Mouse (Mus musculus) c-Kit-positive CD71-positive TER-119-positive erythroid progenitor cells, embryonic 14.5 days (primary cell): ENCODE measurements at regions not wholly inside any gene's neighbourhood (a gene's known extent, or its start where the extent isn't known, plus 50 kb on each side); places are given as distances from the start of the nearest gene placed in this dataset.

ENCODE experiments used
- DNase-seq: peaks from one replicate; pipeline ENCODE4 v3.0.0-alpha.2; 2013; ENCODE audit warnings: low spot score

DNA sequence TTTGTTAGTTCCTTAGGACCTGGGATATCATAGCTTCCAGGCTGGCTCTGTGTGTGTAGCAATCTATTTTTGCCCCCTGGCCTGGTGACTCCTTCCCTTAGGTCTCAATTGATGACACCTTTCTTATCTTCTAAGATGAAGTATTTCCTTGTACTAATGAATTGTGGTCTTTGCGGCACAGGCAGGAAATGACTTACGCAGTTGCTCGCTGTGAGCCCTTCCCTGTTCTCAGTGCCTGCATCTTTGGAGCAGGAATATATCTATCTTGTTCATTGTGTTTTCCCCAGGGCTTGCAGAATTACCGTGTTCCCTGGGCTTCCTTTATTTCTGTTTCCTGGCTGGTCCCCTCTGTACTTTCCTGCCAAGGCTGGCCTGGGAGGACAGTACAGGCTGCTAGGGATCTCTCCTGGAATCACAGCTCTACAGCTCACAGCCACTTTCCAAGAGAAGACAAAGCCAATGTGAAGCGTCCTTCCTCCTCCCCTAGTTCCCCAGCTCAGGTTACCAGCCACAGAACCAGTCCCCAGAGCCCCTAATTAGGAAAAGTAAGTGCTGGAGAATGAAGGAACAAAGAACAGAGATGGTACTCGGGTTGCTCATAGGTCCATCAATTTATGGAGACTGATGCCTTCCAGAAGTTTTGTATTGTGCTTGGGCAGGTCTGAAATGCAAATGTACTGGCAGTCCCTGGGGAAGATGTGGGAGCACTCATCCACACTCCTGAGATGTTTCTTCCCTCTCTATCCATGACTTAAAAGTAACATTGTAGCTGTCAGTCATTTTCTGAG lies 119.2 kb upstream of the Eef2kmt start:
- DNase-seq, result no peak

DNA sequence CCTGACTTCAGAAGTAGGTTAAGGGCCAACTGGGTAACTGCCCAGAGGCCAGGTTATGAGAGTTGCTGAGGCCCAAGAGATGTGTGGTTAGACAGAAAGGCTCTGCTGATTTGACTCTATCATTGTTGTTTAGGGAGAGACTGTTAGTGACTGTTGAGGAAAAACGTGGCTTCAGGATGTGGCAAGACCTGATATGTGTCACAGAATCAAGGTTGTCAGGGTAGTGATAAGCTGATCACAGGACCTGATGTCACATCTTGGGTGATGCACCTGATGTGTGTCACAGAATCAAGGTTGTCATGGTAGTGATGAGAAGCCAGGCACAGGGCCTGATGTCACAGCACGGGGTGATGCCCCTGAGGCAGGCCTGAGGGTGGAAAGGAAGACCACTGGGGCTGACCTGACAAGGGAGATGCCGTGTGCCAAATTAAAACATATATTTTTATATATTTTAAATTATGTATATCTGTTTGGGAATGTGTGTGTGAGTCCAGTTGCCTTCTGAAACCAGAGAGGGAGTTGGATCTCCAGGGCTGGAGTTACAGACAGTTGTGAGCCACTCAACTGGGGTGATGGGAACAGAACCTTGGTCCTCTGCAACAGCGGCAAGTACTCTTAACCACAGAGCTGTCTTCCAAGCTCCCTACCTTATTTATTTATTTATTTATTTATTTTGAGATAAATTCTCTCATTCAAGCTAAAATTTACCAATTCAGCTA lies 115.6 kb upstream of the Eef2kmt start:
- DNase-seq, result no peak

DNA sequence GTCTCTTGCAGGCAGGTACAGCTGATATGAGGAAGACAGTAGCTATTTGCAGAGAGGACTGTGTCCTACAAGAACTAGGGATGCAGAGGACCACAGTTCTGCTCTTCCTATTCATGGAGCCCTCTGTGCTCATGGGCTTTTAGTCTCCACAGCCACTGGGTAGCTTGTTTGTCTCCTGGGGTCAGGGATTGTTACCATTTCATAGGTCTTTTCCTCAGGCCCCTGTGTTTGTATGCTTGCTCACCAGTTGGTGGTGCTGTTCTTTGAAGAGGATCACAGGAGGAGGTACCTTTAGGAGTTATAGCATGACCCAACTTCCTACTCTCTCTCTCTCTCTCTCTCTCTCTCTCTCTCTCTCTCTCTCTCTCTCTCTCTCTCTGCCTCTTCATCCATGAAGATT lies 114.7 kb upstream of the Eef2kmt start:
- no peak for DNase-seq

DNA sequence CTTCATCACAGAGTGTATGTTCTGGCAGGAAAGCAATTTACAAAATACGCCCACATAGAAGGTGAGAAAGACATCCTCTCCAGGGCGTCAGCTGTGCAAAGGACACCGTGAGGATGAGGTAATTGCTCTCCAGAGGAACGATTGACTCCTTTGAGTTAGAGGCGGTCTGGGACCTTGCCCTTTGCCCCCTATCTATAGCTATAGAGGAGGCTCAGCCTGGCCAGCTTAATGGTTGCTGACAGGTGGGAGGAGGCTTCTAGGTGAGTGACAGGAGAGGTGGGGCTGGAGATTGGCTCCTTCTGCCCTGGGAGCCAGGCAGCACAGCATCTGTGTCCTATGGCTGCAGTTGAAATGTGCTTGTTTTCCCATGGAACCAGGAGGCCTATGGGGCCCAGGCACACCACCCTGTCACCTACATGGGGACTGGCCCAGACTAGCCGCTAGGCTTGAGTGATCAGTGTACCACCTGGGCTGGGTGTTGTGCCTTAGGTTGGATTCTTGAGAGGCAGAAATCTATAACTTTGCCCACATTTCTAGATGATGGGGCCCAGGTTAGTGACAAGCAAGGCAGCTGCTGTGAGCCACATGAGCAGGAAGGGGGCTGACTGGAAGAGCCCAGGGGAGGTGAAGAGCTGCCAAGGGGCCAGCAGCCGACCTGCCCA lies 113.2 kb upstream of the Eef2kmt start:
- no peak for DNase-seq

DNA sequence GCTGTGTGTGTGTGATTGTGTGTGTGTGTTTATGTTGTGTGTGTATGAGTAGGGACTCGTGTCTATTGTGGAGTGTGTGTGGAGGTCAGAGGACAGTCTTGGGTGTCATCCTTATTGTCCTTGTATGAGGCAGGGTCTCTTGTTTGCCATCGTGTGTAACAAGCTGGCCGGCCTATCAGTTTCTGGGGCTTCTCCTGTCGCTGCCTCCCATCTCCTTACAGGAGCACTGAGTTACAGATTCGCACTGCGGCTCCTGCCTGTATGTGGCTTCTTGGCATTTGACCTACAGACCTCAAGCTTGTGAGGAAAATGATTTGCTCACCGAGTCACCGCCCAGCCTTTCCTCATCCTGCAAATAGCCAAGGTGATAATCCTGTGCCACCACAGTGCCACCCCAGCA lies 112.6 kb upstream of the Eef2kmt start:
- DNase-seq, result no peak

DNA sequence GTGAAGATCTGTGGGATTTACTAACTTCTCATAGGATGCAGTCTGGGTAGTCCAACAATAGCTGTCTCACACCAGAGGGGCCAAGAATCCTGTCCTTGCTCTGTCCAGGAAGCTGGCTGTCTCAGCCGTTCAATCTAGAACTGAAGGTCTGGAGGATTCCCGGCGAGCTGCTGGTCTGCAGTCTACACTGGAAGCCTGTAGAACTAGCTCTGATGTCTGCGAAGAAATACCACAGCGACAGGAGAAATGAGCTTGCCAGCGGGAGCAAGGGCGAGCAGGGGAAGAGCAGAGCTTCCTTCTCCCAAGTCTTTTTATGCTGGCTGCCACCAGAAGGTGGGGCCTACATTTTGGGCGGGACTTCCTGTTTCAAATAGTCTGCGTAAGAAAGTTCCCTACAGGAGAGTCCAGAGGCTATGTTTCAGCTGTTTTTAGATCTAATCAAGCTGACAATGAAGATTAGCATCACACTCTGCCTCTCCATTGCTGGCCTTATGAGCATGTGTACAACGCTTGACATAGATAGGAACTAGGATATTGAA lies 111.9 kb upstream of the Eef2kmt start:
- no peak for DNase-seq

DNA sequence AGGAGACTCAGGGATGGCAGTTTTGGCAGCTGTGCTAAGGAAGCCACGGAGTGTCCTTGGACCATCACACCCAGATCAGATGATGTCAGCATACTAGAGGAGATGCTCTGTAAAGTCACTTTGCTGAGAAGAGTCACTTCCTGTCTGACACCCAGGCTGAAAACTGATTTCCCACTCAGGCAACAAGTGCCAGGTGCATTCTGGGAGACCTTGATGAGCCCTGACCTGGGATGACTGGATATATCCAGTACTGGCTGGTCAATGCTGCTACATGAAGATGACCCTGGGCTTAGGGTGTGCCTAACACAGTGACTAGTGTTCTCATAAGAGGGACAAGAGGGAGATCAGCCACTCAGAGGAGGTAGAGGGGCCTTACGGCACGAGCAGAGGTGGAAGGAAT lies 110.2 kb upstream of the Eef2kmt start:
- DNase-seq, result no peak

DNA sequence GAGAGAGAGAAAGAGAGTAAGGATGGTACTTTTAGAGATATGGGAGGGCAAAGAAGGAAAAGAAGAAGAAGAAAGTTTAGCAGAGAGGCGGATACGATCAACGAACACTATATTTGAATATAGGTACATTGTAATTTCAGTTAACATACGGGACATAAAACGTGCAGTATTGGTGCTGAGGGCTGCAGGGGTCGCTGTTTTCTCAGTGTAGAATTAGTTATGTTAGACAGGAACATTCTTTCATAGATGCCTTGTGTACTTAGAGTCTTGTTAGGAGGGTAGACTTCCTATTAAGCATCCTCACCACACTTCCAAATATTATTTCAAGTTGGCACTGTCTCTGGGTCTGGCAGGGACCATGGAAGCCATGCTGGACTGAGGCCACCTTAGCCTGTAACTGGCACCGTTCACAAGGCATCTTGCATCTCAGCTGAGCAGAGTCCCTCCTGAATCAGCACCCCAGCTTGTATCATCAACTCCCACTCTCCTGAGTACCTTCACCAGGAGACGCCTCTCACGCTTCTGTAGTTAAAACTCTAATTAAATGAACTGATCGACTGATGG lies 107.3 kb upstream of the Eef2kmt start:
- no peak for DNase-seq

DNA sequence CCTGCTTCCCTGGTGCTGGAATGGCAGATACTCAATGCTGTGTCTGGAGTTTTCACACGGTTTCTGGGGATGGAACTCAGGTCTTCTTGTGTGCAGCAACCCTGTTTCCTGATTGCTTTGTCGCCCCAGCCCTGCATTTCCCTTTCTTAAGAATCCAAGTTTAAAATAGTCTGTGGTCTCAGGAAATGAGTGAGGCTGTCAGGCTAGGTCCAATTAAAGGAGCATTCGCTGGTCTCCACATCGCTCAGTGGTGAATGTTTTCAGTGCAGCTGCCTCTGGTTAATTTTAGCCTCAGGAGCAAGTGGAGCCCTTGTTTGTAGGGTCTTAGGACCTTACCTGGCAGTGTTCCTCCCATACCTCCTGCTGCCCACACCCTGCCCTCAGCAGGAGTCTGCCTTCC lies 103.4 kb upstream of the Eef2kmt start:
- DNase-seq, result no peak

DNA sequence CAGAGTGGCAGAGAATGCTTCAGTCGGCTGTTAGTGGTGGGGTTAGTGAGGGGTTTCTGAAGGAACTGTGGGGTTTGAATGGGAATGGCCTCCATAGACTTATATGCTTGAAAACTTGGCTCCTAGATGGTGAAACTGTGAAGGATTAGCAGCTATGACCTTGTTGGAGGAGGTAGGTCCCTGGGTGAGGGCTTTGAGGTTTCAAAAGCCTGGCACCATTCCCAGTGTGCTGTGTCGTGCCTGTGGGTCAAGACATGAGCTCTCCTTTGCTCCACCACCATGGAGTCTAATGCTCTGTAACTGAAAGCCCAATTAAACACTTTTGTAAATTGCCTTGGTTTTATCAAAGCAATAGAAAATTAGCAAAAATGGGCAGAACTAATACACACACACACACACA lies 98.1 kb upstream of the Eef2kmt start:
- DNase-seq, result no peak

DNA sequence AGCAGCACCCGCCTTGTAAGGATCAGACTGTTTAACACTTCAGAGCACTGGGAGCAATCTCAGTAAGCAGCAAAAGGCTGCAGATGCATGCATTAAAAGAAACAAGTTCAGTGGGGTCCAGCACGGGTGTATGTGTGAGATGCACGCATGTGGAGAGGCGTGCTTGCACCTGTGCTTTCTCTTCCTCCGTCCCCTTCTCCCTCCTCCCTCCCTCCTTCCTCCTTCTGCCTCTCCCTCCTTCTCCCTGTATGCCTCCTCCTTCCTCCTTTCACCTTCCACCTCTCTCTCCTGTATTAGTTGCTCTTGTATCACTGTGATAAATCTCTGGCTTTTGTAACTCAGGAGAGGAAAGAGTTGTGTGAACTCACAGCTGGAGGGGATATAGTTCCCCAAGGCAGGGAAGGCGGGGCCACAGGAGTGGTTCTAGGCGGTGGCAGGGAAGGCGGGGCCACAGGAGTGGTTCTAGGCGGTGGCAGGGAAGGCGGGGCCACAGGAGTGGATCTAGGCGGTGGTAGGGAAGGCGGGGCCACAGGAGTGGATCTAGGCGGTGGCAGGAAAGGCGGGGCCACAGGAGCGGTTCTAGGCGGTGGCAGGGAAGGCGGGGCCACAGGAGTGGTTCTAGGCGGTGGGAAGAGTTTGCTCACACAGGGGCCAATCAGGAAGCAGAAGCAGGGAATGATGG lies 96.2 kb upstream of the Eef2kmt start:
- peak; percentile 53 for DNase-seq

DNA sequence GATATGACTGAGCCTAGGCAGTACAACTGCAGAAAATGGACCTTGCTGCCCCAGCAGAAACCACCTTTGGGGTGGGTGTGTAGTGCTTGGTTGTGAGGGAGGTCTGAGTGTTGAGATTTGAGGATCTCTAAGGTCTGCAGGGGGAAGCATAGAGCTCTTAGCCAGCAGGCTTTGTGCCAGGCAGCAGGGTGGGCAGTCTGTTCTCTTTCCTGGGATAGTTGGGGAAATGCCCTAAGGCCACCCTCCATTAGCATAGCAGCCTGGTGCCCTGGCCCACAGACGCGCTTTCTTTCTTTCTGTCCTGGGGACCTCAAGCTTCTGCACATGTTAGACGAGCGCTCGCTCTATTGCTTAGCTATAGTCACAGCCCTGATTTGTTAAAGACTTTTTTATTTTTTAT lies 91.4 kb upstream of the Eef2kmt start:
- no peak for DNase-seq

DNA sequence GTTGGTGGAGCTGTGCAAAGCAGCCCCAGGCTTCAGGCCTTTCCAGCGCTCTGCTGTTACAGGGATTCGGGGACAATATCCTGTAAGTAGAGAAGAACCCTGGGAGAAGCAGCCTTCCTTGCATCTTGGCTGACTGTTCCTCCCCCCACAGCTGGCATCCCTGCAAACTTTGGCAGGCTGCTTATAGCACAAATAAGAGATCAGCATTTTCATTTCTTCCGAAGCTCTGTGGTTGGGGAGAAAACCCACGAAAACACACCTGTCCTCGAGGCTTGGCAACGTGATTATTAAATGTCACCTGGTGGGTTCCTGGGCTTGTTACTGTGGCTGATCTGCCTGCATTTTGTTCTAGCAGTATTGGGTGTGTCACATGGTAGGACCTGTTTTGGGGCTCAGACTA lies 86.5 kb upstream of the Eef2kmt start:
- DNase-seq, result no peak

DNA sequence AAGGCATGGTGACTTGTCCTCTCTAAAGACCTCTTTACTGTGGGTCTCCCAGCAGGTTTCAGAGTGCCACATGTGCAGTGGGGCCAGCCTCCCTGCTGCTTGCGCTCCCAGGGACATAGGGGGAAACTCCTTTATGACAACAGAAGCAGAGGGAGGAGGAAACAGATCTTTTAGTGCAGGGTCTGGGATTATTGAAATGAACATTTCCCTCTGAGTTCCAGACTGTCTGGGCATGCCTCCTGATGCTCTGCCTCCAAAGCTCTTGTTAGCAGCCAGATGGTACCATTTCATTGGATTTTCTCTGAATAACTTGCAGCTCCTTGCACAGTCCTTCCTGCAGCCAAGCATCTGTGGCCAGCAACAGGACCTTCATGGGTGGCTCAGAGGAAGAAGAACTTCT lies 60.5 kb upstream of the Eef2kmt start:
- no peak for DNase-seq

DNA sequence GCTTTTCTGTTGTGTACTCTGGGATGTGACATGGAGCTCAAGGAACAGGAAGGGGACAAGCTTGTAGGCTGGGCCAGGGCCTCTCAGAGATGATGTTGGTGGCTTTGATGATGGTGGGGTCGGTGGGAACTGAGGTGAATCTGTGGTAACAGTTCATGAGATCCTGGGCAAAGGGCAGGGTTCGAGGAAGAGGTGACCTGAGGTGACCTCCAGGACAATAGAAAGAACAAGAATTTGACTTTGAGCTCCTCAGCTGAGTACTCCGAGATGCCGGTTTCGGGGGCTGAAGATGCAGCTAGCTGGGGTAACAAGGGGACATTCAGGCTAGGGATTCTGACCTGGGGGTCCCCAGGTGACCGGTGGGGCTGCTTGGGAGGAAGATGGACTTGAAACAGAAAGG lies 57.5 kb upstream of the Eef2kmt start:
- no peak for DNase-seq

DNA sequence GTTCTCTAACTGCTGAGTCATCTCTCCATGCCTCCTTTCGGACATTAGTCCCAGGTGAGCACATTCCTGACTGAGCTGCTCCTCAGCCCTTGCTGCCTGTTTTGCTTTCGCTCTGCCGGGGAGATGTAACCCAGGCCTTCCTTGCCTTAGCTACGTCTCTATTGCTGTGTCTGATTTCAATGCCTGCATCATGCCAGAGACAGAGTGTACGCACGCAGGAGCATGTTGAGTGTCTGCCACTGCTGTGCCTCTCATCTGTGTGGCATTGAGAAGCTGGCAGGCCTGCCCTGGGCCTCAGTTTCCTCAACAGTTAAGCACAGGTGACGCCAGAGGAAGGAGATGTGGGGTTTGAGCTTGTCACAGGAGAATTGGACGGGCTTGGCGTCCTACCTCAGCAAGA lies 55.7 kb upstream of the Eef2kmt start:
- no peak for DNase-seq

DNA sequence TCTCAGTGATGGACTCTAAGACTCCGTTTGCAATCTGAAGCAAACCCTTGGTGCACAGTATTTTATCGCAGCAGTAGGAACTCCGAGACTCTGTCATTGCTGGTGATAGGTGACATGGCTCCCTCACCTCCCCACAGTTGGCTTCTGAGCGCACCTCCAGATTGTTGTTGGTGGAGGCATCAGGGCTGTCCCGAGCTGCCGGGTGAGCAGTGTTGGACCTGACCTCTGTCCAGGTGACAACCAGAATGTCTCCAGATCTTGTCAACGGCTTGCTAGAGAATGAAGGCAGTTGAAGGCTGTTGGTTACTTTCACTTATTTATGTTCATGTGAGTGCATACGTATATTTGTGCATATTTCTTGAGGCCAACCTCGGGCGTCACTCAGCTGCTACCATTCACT lies 55.0 kb upstream of the Eef2kmt start:
- no peak for DNase-seq

DNA sequence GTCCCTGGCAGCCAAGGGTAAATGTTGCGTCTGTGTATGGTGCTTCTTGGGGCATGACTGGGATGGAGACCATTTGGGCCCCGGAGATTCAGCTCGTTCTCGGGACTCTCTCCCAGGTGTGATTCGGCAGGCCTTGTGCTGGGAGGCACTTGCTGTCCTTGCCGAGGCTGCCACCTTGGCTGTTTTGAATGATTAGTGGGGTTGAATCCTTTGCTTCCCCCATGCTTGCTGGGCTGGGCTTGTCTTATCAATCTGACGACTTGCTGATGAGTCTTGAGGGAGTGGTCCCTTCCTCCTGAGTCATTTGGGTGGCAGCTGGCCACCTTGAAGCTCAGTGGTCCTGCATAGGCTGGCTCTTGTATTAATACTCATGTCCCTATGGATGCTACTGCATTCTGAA lies 52.0 kb upstream of the Eef2kmt start:
- no peak for DNase-seq

DNA sequence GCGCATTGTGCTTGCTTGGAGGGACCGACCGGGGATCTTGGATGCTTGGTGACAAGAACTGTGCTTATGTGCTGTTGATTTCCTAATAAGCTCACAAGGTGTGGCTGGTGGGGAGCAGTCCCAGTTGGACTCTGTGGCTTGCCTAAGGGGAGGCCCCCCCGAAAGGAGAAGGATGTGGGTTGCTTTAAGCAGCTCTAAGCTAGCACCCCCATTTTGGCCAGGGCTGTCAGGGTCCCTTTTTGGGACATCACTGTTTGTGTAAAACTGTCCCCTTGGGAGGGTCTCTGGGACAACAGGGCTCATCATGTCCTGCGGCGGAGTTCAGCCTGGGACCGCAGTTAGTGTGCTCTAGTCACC lies 51.4 kb upstream of the Eef2kmt start:
- DNase-seq, result no peak

DNA sequence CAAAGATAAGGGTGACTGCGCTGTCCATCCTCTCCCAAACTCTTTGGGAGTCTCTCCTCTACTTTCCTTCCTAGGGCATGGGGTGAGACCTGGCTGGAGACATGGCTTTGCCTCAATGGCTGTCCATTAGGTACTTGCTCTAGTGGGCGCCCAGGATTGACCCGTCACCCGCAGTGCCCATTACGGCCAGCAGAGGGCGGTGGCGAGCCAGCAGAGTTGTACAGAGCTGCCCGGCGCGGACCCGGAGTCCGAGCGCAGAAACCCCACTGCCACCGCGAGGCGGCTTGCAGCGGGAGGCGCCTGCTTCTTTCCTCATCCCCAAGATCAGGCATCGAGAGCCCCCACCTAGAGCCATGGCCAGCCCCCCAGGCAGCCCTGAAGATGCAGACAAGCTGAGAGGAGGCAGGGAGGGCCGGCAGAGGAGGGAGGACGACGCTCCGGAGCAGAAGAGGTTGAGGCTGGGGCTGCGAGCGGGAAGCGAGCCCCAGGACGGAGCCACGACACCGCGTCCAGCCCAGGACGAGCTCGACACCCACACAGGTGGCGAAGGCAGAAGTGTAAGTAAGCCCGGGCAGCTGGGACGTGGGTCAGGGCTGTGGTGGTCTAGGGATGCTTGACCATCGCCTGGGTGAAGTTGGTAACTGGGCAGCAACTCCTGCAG lies 50.9 kb upstream of the Eef2kmt start:
- peak; percentile 37 for DNase-seq
